Mouse (Mus musculus) T-cell, adult 2 months (primary cell): ENCODE measurements around the gene Dusp7.

Experiments used
- DNase-seq: peaks from one replicate; pipeline ENCODE4 v3.0.0; 2022; ENCODE audit warnings: low spot score

Dusp7 gene

DNA sequence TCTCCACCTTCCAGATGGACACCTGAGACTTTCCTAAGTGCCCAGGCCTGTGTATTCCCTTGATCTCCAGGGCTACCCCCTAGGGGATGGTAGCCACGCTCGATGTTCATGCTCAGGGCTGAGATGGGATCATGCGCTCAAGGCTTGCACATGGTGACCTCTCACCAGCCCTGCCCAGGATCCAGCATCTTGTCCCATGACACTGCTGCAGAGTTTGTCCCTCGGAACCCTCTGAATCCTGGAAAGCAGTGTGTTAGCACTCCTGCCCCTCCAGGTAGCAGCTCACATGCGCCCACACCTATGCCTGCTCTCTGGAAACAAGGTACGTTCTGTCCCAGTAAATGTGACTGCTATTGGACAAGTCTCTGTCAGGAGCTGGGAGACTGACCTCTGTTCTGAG, 13.6 kb upstream of the Dusp7 start:
- no peak for DNase-seq

DNA sequence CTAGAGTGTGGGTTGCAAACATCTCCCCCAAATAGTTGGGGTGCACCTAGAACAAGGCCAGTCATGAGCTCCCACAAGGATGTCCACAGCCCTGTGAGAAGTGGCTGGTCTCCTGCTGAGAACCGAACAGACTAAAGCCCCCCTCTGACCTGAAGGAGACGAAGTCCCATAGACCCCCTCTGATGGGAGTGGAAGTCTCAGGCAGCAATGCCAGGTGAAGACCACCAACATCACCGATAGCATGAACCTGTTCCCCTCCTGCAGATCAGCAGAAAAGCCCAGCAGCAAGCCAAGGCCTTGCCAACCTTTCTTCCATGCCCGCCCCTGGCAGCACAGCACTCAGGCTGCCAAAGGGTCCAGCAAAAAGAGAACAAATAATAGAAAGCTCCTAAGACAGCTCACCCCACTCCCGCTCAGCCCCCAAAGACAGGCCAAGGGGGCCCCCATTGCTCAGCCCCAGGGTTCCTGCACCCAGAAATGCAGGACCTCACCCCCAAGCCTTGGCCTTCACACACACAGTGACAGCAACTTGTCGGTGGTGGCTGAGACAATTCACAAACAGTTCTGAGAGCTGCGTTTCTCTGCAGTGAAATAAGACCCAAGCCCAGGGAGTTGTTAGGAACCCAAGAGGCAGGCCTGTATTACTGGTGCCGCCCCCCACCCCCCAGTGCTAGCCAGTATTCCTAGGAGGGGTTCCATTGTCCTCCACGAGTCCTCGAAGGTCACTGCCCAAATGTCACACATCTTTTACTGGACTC, 13.0 kb upstream of the Dusp7 start:
- no peak for DNase-seq

DNA sequence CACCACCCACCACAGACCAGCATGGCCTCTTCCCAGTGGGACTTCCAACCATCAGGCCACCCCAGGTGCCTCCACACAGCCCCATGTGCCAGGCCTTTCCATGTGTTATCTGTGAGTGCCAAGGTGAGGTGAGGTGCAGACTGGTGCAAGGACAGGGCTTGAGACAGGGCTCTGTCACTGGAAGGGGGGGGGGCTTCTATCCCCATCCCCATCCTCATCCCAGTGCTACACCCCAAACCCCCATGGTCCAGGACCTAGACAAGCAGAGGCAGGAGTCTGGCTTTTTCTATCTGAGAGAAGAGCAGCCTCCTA, 12.5 kb upstream of the Dusp7 start:
- no peak for DNase-seq

DNA sequence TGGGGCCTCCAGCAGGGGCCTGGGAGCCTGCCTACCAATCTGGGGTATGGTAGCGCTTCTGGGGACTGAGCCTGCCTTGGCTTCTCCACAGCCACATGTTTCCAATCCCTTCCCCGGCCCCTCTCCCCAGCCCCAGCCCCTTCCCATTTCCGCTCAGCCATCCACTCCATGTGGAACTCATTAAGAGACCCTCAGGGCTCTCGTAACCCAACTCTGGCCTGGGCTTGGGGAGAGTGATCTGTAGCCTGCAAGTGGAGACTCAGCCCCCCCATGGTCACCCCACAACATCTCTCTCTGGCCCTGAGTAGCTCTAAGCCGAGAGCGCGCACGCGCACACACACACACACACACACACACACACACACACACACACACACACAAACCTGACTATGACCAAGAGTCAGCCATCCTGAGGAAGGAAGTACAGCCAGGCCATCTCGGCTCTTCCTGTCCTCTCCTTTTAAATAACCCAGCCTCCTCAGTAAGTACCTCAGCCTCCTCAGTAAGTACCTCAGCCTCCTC, 12.0 kb upstream of the Dusp7 start:
- no peak for DNase-seq

- DNase-seq = no peak
These were observed 11.3 kb upstream of the Dusp7 start for GRCm38 (mm10) chr9:106357167-106357566.

GRCm38 (mm10) chr9:106359297-106359696, 9.1 kb upstream of the Dusp7 start:
- no peak for DNase-seq

- DNase-seq = no peak
These were observed 7.3 kb upstream of the Dusp7 start for GRCm38 (mm10) chr9:106361140-106361539.

- no peak for DNase-seq
These were observed 3.1 kb upstream of the Dusp7 start for GRCm38 (mm10) chr9:106365333-106365732.

DNA sequence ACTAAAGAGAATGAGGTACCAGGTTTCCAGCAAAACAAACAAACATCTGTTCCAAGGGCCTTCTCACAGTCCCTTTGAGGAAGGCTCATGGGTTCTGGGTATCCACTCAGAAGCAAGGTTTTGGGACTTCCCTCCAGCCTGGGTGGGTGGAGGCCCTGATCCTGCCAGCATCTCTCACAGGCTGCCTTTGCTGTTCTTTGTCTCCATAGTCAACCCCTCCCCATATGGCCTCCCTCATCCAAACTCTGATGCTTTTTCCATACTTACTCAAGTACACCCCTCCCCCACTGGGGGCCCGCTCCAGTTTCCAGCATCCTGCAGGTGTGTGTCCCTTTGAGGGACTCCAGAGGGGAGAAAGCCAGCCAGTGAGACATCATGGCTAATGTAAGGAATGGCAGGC, 2.2 kb upstream of the Dusp7 start:
- DNase-seq = no peak

- peak; percentile 22 for DNase-seq
These were observed 1.4 kb upstream of the Dusp7 start for GRCm38 (mm10) chr9:106367001-106367400.

DNA sequence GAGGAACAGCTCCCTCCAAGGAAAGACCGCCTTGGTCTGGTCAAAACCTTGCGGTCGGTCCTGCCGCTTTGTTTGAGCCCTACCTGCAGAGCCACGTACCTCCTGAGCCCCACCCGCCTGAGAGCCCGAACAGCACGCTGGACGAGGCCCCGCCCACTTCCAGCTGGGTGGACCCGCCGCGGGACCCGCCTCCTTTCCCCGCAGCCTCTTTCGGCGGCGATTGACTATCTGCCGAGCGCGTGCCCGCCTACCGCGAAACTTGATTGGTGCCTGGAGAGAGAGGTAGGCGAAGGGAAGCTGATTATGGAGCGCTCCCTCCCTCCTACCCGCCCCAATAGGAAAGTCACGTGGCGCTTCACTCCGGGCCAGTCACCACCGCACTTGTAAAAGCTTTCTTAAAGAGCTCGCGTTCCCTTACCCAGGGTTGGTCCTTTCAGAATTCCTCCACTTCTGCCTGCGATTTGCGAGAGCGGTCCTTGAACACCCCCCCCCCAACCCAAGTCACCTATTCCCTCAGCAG, 780 bp upstream of the Dusp7 start:
- DNase-seq = peak; percentile 99

DNA sequence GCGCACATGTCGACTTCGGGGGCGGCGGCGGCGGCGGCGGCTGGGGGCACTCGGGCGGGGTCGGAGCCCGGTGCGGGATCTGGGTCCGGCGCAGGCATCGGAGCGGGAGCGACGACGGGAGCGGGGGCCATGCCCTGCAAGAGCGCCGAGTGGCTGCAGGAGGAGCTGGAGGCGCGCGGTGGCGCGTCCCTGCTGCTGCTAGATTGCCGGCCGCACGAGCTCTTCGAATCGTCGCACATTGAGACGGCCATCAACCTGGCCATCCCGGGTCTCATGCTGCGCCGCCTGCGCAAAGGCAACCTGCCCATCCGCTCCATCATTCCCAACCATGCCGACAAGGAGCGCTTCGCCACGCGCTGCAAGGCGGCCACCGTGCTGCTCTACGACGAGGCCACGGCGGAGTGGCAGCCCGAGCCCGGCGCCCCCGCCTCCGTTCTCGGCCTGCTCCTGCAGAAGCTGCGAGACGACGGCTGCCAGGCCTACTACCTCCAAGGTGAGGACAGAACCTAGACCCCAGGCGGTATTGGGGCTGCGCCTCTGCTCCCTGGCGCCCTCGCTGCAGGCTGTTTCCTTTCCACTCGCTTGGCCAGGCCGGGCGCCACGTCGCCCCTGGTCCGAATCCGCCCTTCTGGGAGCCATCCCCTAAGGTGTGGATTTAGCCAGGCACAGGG, 534 bp downstream of the Dusp7 start:
- DNase-seq = peak; percentile 52

GRCm38 (mm10) chr9:106369801-106370485, 1.5 kb downstream of the Dusp7 start:
- no peak for DNase-seq

- DNase-seq = no peak
These were observed 2.4 kb downstream of the Dusp7 start for GRCm38 (mm10) chr9:106370620-106371383.

- DNase-seq = no peak
These were observed 2.9 kb downstream of the Dusp7 start for GRCm38 (mm10) chr9:106371384-106371671.

DNA sequence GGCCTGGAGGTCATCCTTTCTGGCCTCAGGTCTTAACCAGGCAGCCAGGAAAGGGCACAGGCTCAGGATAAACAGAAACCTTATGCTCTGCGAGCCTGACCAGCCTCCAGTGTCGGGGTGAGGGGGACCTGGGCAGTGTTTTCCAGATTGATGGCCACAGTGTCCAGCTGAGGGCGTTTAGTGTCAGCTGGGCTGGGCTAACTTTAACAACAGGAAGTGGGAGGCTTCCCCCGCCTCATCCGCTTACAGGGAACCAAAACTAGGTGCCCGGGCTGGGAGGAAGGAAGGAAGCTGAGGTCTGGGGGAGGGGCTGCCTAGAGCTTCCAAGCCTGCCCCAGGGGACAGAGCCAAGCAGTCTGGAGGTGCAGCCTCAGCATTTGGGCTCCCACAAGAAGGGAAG, 3.3 kb downstream of the Dusp7 start:
- peak; percentile 76 for DNase-seq

- DNase-seq = peak; percentile 70
These were observed 4.3 kb downstream of the Dusp7 start for GRCm38 (mm10) chr9:106372431-106373412.

DNA sequence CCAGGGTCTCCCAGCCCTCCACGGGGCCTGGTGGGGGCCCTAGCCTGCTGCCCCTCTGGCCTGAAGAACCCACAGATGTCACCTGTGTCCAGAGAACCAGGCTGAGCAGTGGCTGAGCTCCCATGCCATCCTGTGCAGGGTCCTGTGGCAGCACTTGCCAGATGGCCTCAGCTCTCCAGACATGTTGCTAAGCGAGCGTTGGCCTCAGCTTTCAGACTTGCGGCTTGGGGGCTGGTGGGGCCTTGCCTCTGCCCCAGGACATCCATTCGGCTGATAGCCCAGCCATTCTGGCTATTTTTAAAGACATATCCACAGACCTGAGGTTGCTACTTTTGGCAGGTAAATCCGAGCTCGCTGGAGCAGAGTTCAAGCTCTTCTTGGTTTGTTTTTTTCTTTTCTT, 5.5 kb downstream of the Dusp7 start:
- no peak for DNase-seq

GRCm38 (mm10) chr9:106377247-106377646, 8.8 kb downstream of the Dusp7 start:
- DNase-seq = no peak

- no peak for DNase-seq
These were observed 9.6 kb downstream of the Dusp7 start for GRCm38 (mm10) chr9:106378045-106378444.

DNA sequence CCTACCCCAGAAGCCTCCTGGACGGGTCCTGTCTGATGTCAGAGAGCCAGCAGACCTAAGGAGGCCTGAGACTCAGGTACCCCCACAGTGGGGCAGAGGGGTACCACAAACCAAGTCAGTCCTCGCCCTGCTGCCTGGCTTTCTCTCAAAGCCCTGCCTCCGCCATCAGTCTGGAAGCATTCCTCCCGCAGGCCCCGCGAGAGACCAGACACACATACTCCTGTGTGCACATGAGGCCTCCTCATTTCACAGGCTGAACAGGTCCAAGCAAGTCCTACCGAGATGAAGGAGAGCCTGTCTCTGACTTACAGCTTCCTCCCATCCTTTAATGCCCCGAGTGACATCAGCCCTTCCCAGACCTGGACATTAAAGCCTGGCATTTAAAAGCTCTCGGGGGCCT, 10.3 kb downstream of the Dusp7 start:
- DNase-seq = no peak
